Mouse (Mus musculus) ES-E14 (cell line): ENCODE results near the gene Gm11032.
A peak's percentile ranks its signal among the peaks of the same experiment; 100 is the strongest.

Source experiments
- CHD2 ChIP-seq: IDR thresholded peaks from 2 replicates; pipeline ENCODE4 v1.6.1; 2014; ENCODE audit warnings: mild to moderate bottlenecking, low read depth, low read length, inconsistent platforms
- HCFC1 ChIP-seq: IDR thresholded peaks from 2 replicates; pipeline ENCODE4 v1.6.1; 2012; ENCODE audit warnings: low read length, inconsistent platforms, borderline replicate concordance; ENCODE audit not compliant: insufficient read depth
- ZC3H11A ChIP-seq: IDR thresholded peaks from 2 replicates; pipeline ENCODE4 v1.6.1; 2012; ENCODE audit warnings: low read depth, mild to moderate bottlenecking, inconsistent platforms, low read length, borderline replicate concordance
- ZNF384 ChIP-seq: IDR thresholded peaks from 2 replicates; pipeline ENCODE4 v1.6.1; 2012; ENCODE audit warnings: low read depth, low read length, inconsistent platforms

GRCm38 (mm10) chr11:4637534-4638234, 17.8 kb downstream of the Gm11032 start, which contains the start of gene Ascc2:
- TF ChIP-seq ZC3H11A, result no peak
- no peak for TF ChIP-seq CHD2
- TF ChIP-seq ZNF384, result no peak
- TF ChIP-seq HCFC1, result peak; percentile 69; the same call in 1 of the 2 replicates
